In genomic region chr10:129778123-129778522, GRCm38 (mm10) we compare ENCODE assay signal across 29 mouse cellular contexts. TPM values are rescaled to one million over a fixed set of nuclear protein-coding genes. Genes with fewer than 3 reads are reported as not detected.
"Had no signal": no experiment of that assay in that cellular context is flagged by ENCODE, and none has a peak within 500 bp of the region (broad histone marks: within the 10 kb centered on the region; RNA-seq: fewer than 3 reads in every experiment).

No protein-coding gene starts in this region.

- H3K4me3 ChIP-seq: layer of hippocampus, adult 2 months; limb, embryonic 15.5 days; midbrain, embryonic 12.5 days; midbrain, embryonic 15.5 days; neural tube, embryonic 13.5 days had no signal

- H3K36me3 ChIP-seq: limb, embryonic 15.5 days; midbrain, embryonic 12.5 days; midbrain, embryonic 15.5 days; neural tube, embryonic 13.5 days had no signal

- DNase-seq: kidney, postnatal 25 days; liver, postnatal 0 days; lung, embryonic 14.5 days; retina, postnatal 1 day; right cerebral cortex, postnatal 25 days; thymus, adult 2 months; thymus, postnatal 14 days; thymus, postnatal 4 days had no signal

- H3K4me2 ChIP-seq: limb, embryonic 15.5 days; liver, embryonic 11.5 days; lung, embryonic 14.5 days; midbrain, embryonic 12.5 days; midbrain, embryonic 15.5 days; neural tube, embryonic 13.5 days had no signal

- ATAC-seq: liver, postnatal 0 days; lung, postnatal 0 days; midbrain, embryonic 15.5 days had no signal

- H3K27me3 ChIP-seq: limb, embryonic 15.5 days; midbrain, embryonic 12.5 days; midbrain, embryonic 15.5 days; neural tube, embryonic 13.5 days had no signal

RNA-seq across cellular contexts. Expression of gene Olfr809, which starts 3.7 kb away (rescaled TPM):
- total RNA-seq: layer of hippocampus, adult 2 months; layer of hippocampus, postnatal 10 days; left cerebral cortex, postnatal 25 days; megakaryocyte, adult 5-6 weeks had no signal
- polyA plus RNA-seq: kidney, embryonic 14.5 days; kidney, postnatal 0 days; large intestine, adult 2 months; limb, embryonic 11.5 days; limb, embryonic 15.5 days; liver, embryonic 11.5 days; liver, embryonic 14.5 days; liver, postnatal 0 days; lung, embryonic 14.5 days; lung, postnatal 0 days; macrophage; midbrain, embryonic 12.5 days; midbrain, embryonic 15.5 days; neural tube, embryonic 13.5 days; small intestine, adult 2 months; spleen, adult 2 months; stomach, embryonic 16.5 days; testis, adult 2 months; thymus, adult 2 months had no signal

RNA-seq across cellular contexts. Expression of gene Olfr808, which starts 12.8 kb away (rescaled TPM):
- total RNA-seq: layer of hippocampus, adult 2 months; layer of hippocampus, postnatal 10 days; left cerebral cortex, postnatal 25 days; megakaryocyte, adult 5-6 weeks; neutrophil, adult 5-6 weeks had no signal
- polyA plus RNA-seq: kidney, embryonic 14.5 days; kidney, postnatal 0 days; large intestine, adult 2 months; limb, embryonic 11.5 days; limb, embryonic 15.5 days; liver, embryonic 11.5 days; liver, embryonic 14.5 days; liver, postnatal 0 days; lung, embryonic 14.5 days; lung, postnatal 0 days; macrophage; midbrain, embryonic 12.5 days; midbrain, embryonic 15.5 days; neural tube, embryonic 13.5 days; small intestine, adult 2 months; spleen, adult 2 months; stomach, embryonic 16.5 days; testis, adult 2 months; thymus, adult 2 months had no signal

RNA-seq across cellular contexts. Expression of gene Olfr810, which starts 16.6 kb away (rescaled TPM):
- total RNA-seq: layer of hippocampus, adult 2 months; layer of hippocampus, postnatal 10 days; left cerebral cortex, postnatal 25 days; megakaryocyte, adult 5-6 weeks; neutrophil, adult 5-6 weeks had no signal
- polyA plus RNA-seq: kidney, embryonic 14.5 days; kidney, postnatal 0 days; large intestine, adult 2 months; limb, embryonic 11.5 days; limb, embryonic 15.5 days; liver, embryonic 11.5 days; liver, embryonic 14.5 days; liver, postnatal 0 days; lung, embryonic 14.5 days; lung, postnatal 0 days; macrophage; midbrain, embryonic 12.5 days; midbrain, embryonic 15.5 days; neural tube, embryonic 13.5 days; small intestine, adult 2 months; spleen, adult 2 months; stomach, embryonic 16.5 days; testis, adult 2 months; thymus, adult 2 months had no signal

RNA-seq across cellular contexts. Expression of gene Olfr807, which starts 20.5 kb away (rescaled TPM):
- total RNA-seq: layer of hippocampus, adult 2 months; layer of hippocampus, postnatal 10 days; left cerebral cortex, postnatal 25 days; megakaryocyte, adult 5-6 weeks; neutrophil, adult 5-6 weeks had no signal
- polyA plus RNA-seq: kidney, embryonic 14.5 days; kidney, postnatal 0 days; large intestine, adult 2 months; limb, embryonic 11.5 days; limb, embryonic 15.5 days; liver, embryonic 11.5 days; liver, embryonic 14.5 days; liver, postnatal 0 days; lung, embryonic 14.5 days; lung, postnatal 0 days; macrophage; midbrain, embryonic 12.5 days; midbrain, embryonic 15.5 days; neural tube, embryonic 13.5 days; small intestine, adult 2 months; spleen, adult 2 months; stomach, embryonic 16.5 days; testis, adult 2 months; thymus, adult 2 months had no signal

RNA-seq across cellular contexts. Expression of gene Olfr811, which starts 26.1 kb away (rescaled TPM):
- total RNA-seq: layer of hippocampus, adult 2 months; layer of hippocampus, postnatal 10 days; left cerebral cortex, postnatal 25 days; megakaryocyte, adult 5-6 weeks; neutrophil, adult 5-6 weeks had no signal
- polyA plus RNA-seq: kidney, embryonic 14.5 days; kidney, postnatal 0 days; large intestine, adult 2 months; limb, embryonic 11.5 days; limb, embryonic 15.5 days; liver, embryonic 11.5 days; liver, embryonic 14.5 days; liver, postnatal 0 days; lung, embryonic 14.5 days; lung, postnatal 0 days; macrophage; midbrain, embryonic 12.5 days; midbrain, embryonic 15.5 days; neural tube, embryonic 13.5 days; small intestine, adult 2 months; spleen, adult 2 months; stomach, embryonic 16.5 days; testis, adult 2 months; thymus, adult 2 months had no signal
